Mouse (Mus musculus): ENCODE data around the gene Gm10959. TPM values are rescaled to one million over a fixed set of nuclear protein-coding genes. Genes with fewer than 3 reads are reported as not detected.

Gm10959 gene
- polyA plus RNA-seq, 1 experiment from 2014 or later: not detected

GRCm38 (mm10) chr3:122924009-122924914, 5.1 kb upstream of the Gm10959 start, which contains the start of gene 1810037I17Rik:
1810037I17Rik (plus strand) TSS chr3:122924203.
- under 1% methylated on average over 67 of the region's 68 CpGs for WGBS (ENCODE audit: insufficient replicate concordance)
- Histone ChIP-seq H3K4me2 (peak within 1 kb of the TSS; percentile 74), H3K9ac (ENCODE audit: low read depth, low read length) (peak within 1 kb of the TSS; percentile 78), H3K4me3 (ENCODE audit: low read depth, low read length) (peak within 1 kb of the TSS; percentile 60), H3K27ac (ENCODE audit: low read depth, low read length) (peak within 1 kb of the TSS; percentile 84), H3K9me3 (replicated peaks; ENCODE audit: control insufficient read depth, low read length) (no peaks in the 10 kb centered on the region), H3K4me1 (ENCODE audit: control insufficient read depth, insufficient read depth, low read length) (peaks cover 10% of the 10 kb centered on the region), H3K27me3 (ENCODE audit: control insufficient read depth, insufficient read depth, low read length) (no peaks in the 10 kb centered on the region), H3K36me3 (ENCODE audit: control insufficient read depth, insufficient read depth, low read length) (no peaks in the 10 kb centered on the region)
- ATAC-seq (replicated peaks; ENCODE audit: insufficient number of reproducible peaks, low FRiP score, low TSS enrichment): peak; percentile 97

- Histone ChIP-seq H3K4me2 (peak overlapping the region; percentile 74), H3K27me3 (ENCODE audit: control insufficient read depth, insufficient read depth, low read length) (no peaks in the 10 kb centered on the region), H3K4me3 (ENCODE audit: low read depth, low read length) (peak overlapping the region; percentile 60), H3K9me3 (replicated peaks; ENCODE audit: control insufficient read depth, low read length) (no peaks in the 10 kb centered on the region), H3K27ac (ENCODE audit: low read depth, low read length) (peak overlapping the region; percentile 41; the same call in 1 of the 2 replicates), H3K4me1 (ENCODE audit: control insufficient read depth, insufficient read depth, low read length) (peaks cover 10% of the 10 kb centered on the region), H3K9ac (ENCODE audit: low read depth, low read length) (no peak overlapping the region), H3K36me3 (ENCODE audit: control insufficient read depth, insufficient read depth, low read length) (no peaks in the 10 kb centered on the region)
- ATAC-seq (replicated peaks; ENCODE audit: insufficient number of reproducible peaks, low FRiP score, low TSS enrichment): no peak
- 40% methylated on average over 7 of the region's 7 CpGs for WGBS (ENCODE audit: insufficient replicate concordance)
Measured at GRCm38 (mm10) chr3:122923147-122923546, 4.0 kb upstream of the Gm10959 start.

- H3K27me3 ChIP-seq (ENCODE audit: control insufficient read depth, insufficient read depth, low read length): no peaks in the 10 kb centered on the region
- peaks cover 10% of the 10 kb centered on the region for H3K4me1 ChIP-seq (ENCODE audit: control insufficient read depth, insufficient read depth, low read length)
- no peak for ATAC-seq (replicated peaks; ENCODE audit: insufficient number of reproducible peaks, low FRiP score, low TSS enrichment)
- H3K36me3 ChIP-seq (ENCODE audit: control insufficient read depth, insufficient read depth, low read length): no peaks in the 10 kb centered on the region
- H3K4me3 ChIP-seq (ENCODE audit: low read depth, low read length): no peak overlapping the region
- no peak overlapping the region for H3K27ac ChIP-seq (ENCODE audit: low read depth, low read length)
- H3K4me2 ChIP-seq: no peak overlapping the region
- no peak overlapping the region for H3K9ac ChIP-seq (ENCODE audit: low read depth, low read length)
- no peaks in the 10 kb centered on the region for H3K9me3 ChIP-seq (replicated peaks; ENCODE audit: control insufficient read depth, low read length)
- WGBS (ENCODE audit: insufficient replicate concordance): 80% methylated on average over 8 of the region's 8 CpGs
Measured at GRCm38 (mm10) chr3:122921676-122922527, 2.7 kb upstream of the Gm10959 start.

GRCm38 (mm10) chr3:122920572-122921435, 1.6 kb upstream of the Gm10959 start:
- H3K4me2 ChIP-seq: no peak overlapping the region
- WGBS (ENCODE audit: insufficient replicate concordance): 54% methylated on average over 8 of the region's 8 CpGs
- H3K9me3 ChIP-seq (replicated peaks; ENCODE audit: control insufficient read depth, low read length): no peaks in the 10 kb centered on the region
- no peak overlapping the region for H3K9ac ChIP-seq (ENCODE audit: low read depth, low read length)
- H3K27ac ChIP-seq (ENCODE audit: low read depth, low read length): no peak overlapping the region
- no peaks in the 10 kb centered on the region for H3K27me3 ChIP-seq (ENCODE audit: control insufficient read depth, insufficient read depth, low read length)
- H3K4me1 ChIP-seq (ENCODE audit: control insufficient read depth, insufficient read depth, low read length): peaks cover 7% of the 10 kb centered on the region
- H3K36me3 ChIP-seq (ENCODE audit: control insufficient read depth, insufficient read depth, low read length): no peaks in the 10 kb centered on the region
- no peak overlapping the region for H3K4me3 ChIP-seq (ENCODE audit: low read depth, low read length)
- no peak for ATAC-seq (replicated peaks; ENCODE audit: insufficient number of reproducible peaks, low FRiP score, low TSS enrichment)

GRCm38 (mm10) chr3:122918672-122919071, 488 bp downstream of the Gm10959 start:
- ATAC-seq (replicated peaks; ENCODE audit: insufficient number of reproducible peaks, low FRiP score, low TSS enrichment): no peak
- no peaks in the 10 kb centered on the region for H3K36me3 ChIP-seq (ENCODE audit: control insufficient read depth, insufficient read depth, low read length)
- H3K4me2 ChIP-seq: no peak overlapping the region
- no peak overlapping the region for H3K9ac ChIP-seq (ENCODE audit: low read depth, low read length)
- WGBS (ENCODE audit: insufficient replicate concordance): 60% methylated on average over 2 of the region's 2 CpGs
- no peaks in the 10 kb centered on the region for H3K9me3 ChIP-seq (replicated peaks; ENCODE audit: control insufficient read depth, low read length)
- no peak overlapping the region for H3K4me3 ChIP-seq (ENCODE audit: low read depth, low read length)
- peaks cover 7% of the 10 kb centered on the region for H3K4me1 ChIP-seq (ENCODE audit: control insufficient read depth, insufficient read depth, low read length)
- no peaks in the 10 kb centered on the region for H3K27me3 ChIP-seq (ENCODE audit: control insufficient read depth, insufficient read depth, low read length)
- no peak overlapping the region for H3K27ac ChIP-seq (ENCODE audit: low read depth, low read length)

GRCm38 (mm10) chr3:122916191-122916680, 2.9 kb downstream of the Gm10959 start:
- H3K4me3 ChIP-seq (ENCODE audit: low read depth, low read length): no peak overlapping the region
- no peak overlapping the region for H3K27ac ChIP-seq (ENCODE audit: low read depth, low read length)
- H3K4me2 ChIP-seq: no peak overlapping the region
- no peak overlapping the region for H3K9ac ChIP-seq (ENCODE audit: low read depth, low read length)
- H3K36me3 ChIP-seq (ENCODE audit: control insufficient read depth, insufficient read depth, low read length): no peaks in the 10 kb centered on the region
- peaks cover 6% of the 10 kb centered on the region for H3K4me1 ChIP-seq (ENCODE audit: control insufficient read depth, insufficient read depth, low read length)
- 79% methylated on average over 6 of the region's 6 CpGs for WGBS (ENCODE audit: insufficient replicate concordance)
- ATAC-seq (replicated peaks; ENCODE audit: insufficient number of reproducible peaks, low FRiP score, low TSS enrichment): no peak
- H3K27me3 ChIP-seq (ENCODE audit: control insufficient read depth, insufficient read depth, low read length): no peaks in the 10 kb centered on the region
- H3K9me3 ChIP-seq (replicated peaks; ENCODE audit: control insufficient read depth, low read length): no peaks in the 10 kb centered on the region

GRCm38 (mm10) chr3:122915493-122915892, 3.7 kb downstream of the Gm10959 start:
- no peaks in the 10 kb centered on the region; the same call in 1 of the 2 replicates for H3K4me1 ChIP-seq (ENCODE audit: control insufficient read depth, insufficient read depth, low read length)
- ATAC-seq (replicated peaks; ENCODE audit: insufficient number of reproducible peaks, low FRiP score, low TSS enrichment): no peak
- H3K4me2 ChIP-seq: no peak overlapping the region
- 77% methylated on average over 5 of the region's 5 CpGs for WGBS (ENCODE audit: insufficient replicate concordance)
- no peaks in the 10 kb centered on the region for H3K9me3 ChIP-seq (replicated peaks; ENCODE audit: control insufficient read depth, low read length)
- H3K4me3 ChIP-seq (ENCODE audit: low read depth, low read length): no peak overlapping the region
- H3K9ac ChIP-seq (ENCODE audit: low read depth, low read length): no peak overlapping the region
- no peaks in the 10 kb centered on the region for H3K27me3 ChIP-seq (ENCODE audit: control insufficient read depth, insufficient read depth, low read length)
- H3K27ac ChIP-seq (ENCODE audit: low read depth, low read length): no peak overlapping the region
- H3K36me3 ChIP-seq (ENCODE audit: control insufficient read depth, insufficient read depth, low read length): no peaks in the 10 kb centered on the region

- H3K4me3 ChIP-seq (ENCODE audit: low read depth, low read length): no peak overlapping the region
- WGBS (ENCODE audit: insufficient replicate concordance): 87% methylated on average over 2 of the region's 2 CpGs
- H3K27me3 ChIP-seq (ENCODE audit: control insufficient read depth, insufficient read depth, low read length): no peaks in the 10 kb centered on the region
- H3K9me3 ChIP-seq (replicated peaks; ENCODE audit: control insufficient read depth, low read length): no peaks in the 10 kb centered on the region
- no peak overlapping the region for H3K9ac ChIP-seq (ENCODE audit: low read depth, low read length)
- H3K36me3 ChIP-seq (ENCODE audit: control insufficient read depth, insufficient read depth, low read length): no peaks in the 10 kb centered on the region
- no peak overlapping the region for H3K27ac ChIP-seq (ENCODE audit: low read depth, low read length)
- no peak for ATAC-seq (replicated peaks; ENCODE audit: insufficient number of reproducible peaks, low FRiP score, low TSS enrichment)
- no peak overlapping the region for H3K4me2 ChIP-seq
- H3K4me1 ChIP-seq (ENCODE audit: control insufficient read depth, insufficient read depth, low read length): no peaks in the 10 kb centered on the region
Measured at GRCm38 (mm10) chr3:122907841-122908240, 11.3 kb downstream of the Gm10959 start.
